Mouse (Mus musculus) heart, embryonic 14.5 days (tissue): ENCODE data around the gene Rnase2a. TPM values are rescaled to one million over a fixed set of nuclear protein-coding genes. Genes with fewer than 3 reads are reported as not detected.

Experiments
- polyA plus RNA-seq: library from polyadenylated mRNA; unstranded; fragments of >200 nt; fragmentation: Nextera tagmentation; extraction: Ambion mirVana; gene quantifications from 2 replicates; pipeline ENCODE4 v1.2.1, GENCODE M21; 2014

The Rnase2a gene
- polyA plus RNA-seq, 1 experiment from 2014 or later = not detected

Other genes starting within 250 kb of the Rnase2a start
- gene Rnase10, start 248.4 kb downstream of the Rnase2a start, polyA plus RNA-seq = 0.32 and 0.57 TPM in 2 replicates
- not detected in 2 replicates for gene Rnase9, start 214.2 kb downstream of the Rnase2a start, polyA plus RNA-seq
- gene Rnase11, start 205.9 kb downstream of the Rnase2a start, polyA plus RNA-seq = not detected in 2 replicates
- 0.82 TPM in 1 of 2 replicates, not detected in the other for gene Rnase12, start 198.5 kb downstream of the Rnase2a start, polyA plus RNA-seq
- not detected in 2 replicates for gene Olfr750, start 181.7 kb downstream of the Rnase2a start, polyA plus RNA-seq
- gene Rnase4, start 165.0 kb downstream of the Rnase2a start, polyA plus RNA-seq = 25.0 and 29.7 TPM in 2 replicates
- gene Ang, start 165.0 kb downstream of the Rnase2a start, polyA plus RNA-seq = 3.8 and 4.8 TPM in 2 replicates
- gene Eddm3b, start 141.7 kb downstream of the Rnase2a start, polyA plus RNA-seq = not detected in 2 replicates
- 0.24 and 1.0 TPM in 2 replicates for gene Rnase6, start 132.2 kb downstream of the Rnase2a start, polyA plus RNA-seq
- 0.47 and 1.1 TPM in 2 replicates for gene Rnase1, start 109.3 kb downstream of the Rnase2a start, polyA plus RNA-seq
- gene Rnase2b, start 93.9 kb downstream of the Rnase2a start, polyA plus RNA-seq = not detected in 2 replicates
- not detected in 2 replicates for gene Ang2, start 57.0 kb downstream of the Rnase2a start, polyA plus RNA-seq
- not detected in 2 replicates for gene Ear14, start 52.7 kb downstream of the Rnase2a start, polyA plus RNA-seq
- not detected in 2 replicates for gene Gm7247, start 105.6 kb upstream of the Rnase2a start, polyA plus RNA-seq
- not detected in 2 replicates for gene Vmn2r88, start 154.7 kb upstream of the Rnase2a start, polyA plus RNA-seq
- gene Vmn2r89, start 195.7 kb upstream of the Rnase2a start, polyA plus RNA-seq = not detected in 2 replicates